Mouse (Mus musculus): ENCODE data around the gene Zfp454. TPM values are rescaled to one million over a fixed set of nuclear protein-coding genes. Genes with fewer than 3 reads are reported as not detected.

The Zfp454 gene
- polyA plus RNA-seq (2015; fragmentation: Nextera tagmentation; extraction: Ambion mirVana): 8.1 and 9.2 TPM in 2 replicates

- 5% methylated on average over 26 of the region's 26 CpGs for WGBS
Observed at GRCm38 (mm10) chr11:50887390-50888128, at the start of gene Zfp454. Gene Zfp454, minus strand, starts transcription at chr11:50887651.

GRCm38 (mm10) chr11:50932040-50932439 lies 44.6 kb upstream of the Zfp454 start:
- no peak overlapping the region for H3K27ac ChIP-seq
- no peak overlapping the region for H3K9ac ChIP-seq
- H3K36me3 ChIP-seq: no peaks in the 10 kb centered on the region
- 87% methylated on average over 1 of the region's 1 CpGs for WGBS
- H3K4me3 ChIP-seq: peak overlapping the region; percentile 79; the same call in 1 of the 2 replicates
- peaks cover 10% of the 10 kb centered on the region for H3K4me1 ChIP-seq
- peak overlapping the region; percentile 94 for H3K4me2 ChIP-seq
- ATAC-seq (ENCODE audit: borderline replicate concordance, extremely low read depth, low FRiP score, low TSS enrichment): no peak; the same call in 1 of the 2 replicates
- no peaks in the 10 kb centered on the region for H3K9me3 ChIP-seq
- H3K27me3 ChIP-seq: peaks cover 4% of the 10 kb centered on the region; the same call in 1 of the 2 replicates

More at GRCm38 (mm10) chr11:50887390-50888128, at the start of gene Zfp454:
- Histone ChIP-seq H3K27ac (peak within 1 kb of the TSS; percentile 75), H3K9ac (peak within 1 kb of the TSS; percentile 58), H3K4me2 (peak within 1 kb of the TSS; percentile 79), H3K27me3 (no peaks in the 10 kb centered on the region), H3K4me1 (peaks cover 9% of the 10 kb centered on the region; the same call in 1 of the 2 replicates), H3K36me3 (peaks cover 11% of the 10 kb centered on the region; the same call in 1 of the 2 replicates), H3K9me3 (no peaks in the 10 kb centered on the region), H3K4me3 (peak within 1 kb of the TSS; percentile 46)
- peak; percentile 91 for ATAC-seq (ENCODE audit: borderline replicate concordance, extremely low read depth, low FRiP score, low TSS enrichment)

GRCm38 (mm10) chr11:50931451-50931866 lies 44.0 kb upstream of the Zfp454 start, which contains the start of gene Zfp354b:
Gene Zfp354b, minus strand, starts transcription at chr11:50931633.
- Histone ChIP-seq H3K4me3 (peak within 1 kb of the TSS; percentile 79), H3K9ac (peak within 1 kb of the TSS; percentile 72), H3K36me3 (no peaks in the 10 kb centered on the region), H3K27ac (peak within 1 kb of the TSS; percentile 56; the same call in 1 of the 2 replicates), H3K27me3 (peaks cover 4% of the 10 kb centered on the region; the same call in 1 of the 2 replicates), H3K9me3 (no peaks in the 10 kb centered on the region), H3K4me1 (peaks cover 10% of the 10 kb centered on the region), H3K4me2 (peak within 1 kb of the TSS; percentile 94)
- peak; percentile 93 for ATAC-seq (ENCODE audit: borderline replicate concordance, extremely low read depth, low FRiP score, low TSS enrichment)
- under 1% methylated on average over 18 of the region's 18 CpGs for WGBS

- Histone ChIP-seq H3K4me3 (peak overlapping the region; percentile 79), H3K9ac (peak overlapping the region; percentile 72), H3K9me3 (no peaks in the 10 kb centered on the region), H3K36me3 (no peaks in the 10 kb centered on the region), H3K4me1 (peaks cover 10% of the 10 kb centered on the region), H3K27me3 (peaks cover 4% of the 10 kb centered on the region; the same call in 1 of the 2 replicates), H3K27ac (peak overlapping the region; percentile 56; the same call in 1 of the 2 replicates), H3K4me2 (peak overlapping the region; percentile 94)
- 0% methylated on average over 16 of the region's 16 CpGs for WGBS
- peak; percentile 48 for ATAC-seq (ENCODE audit: borderline replicate concordance, extremely low read depth, low FRiP score, low TSS enrichment)
Observed at GRCm38 (mm10) chr11:50931021-50931420, 43.6 kb upstream of the Zfp454 start.

- Histone ChIP-seq H3K4me3 (peak overlapping the region; percentile 79), H3K9ac (peak overlapping the region; percentile 72), H3K27ac (no peak overlapping the region), H3K4me1 (peaks cover 10% of the 10 kb centered on the region), H3K27me3 (peaks cover 4% of the 10 kb centered on the region; the same call in 1 of the 2 replicates), H3K9me3 (no peaks in the 10 kb centered on the region), H3K36me3 (no peaks in the 10 kb centered on the region), H3K4me2 (peak overlapping the region; percentile 94)
- 12% methylated on average over 14 of the region's 14 CpGs for WGBS
- no peak for ATAC-seq (ENCODE audit: borderline replicate concordance, extremely low read depth, low FRiP score, low TSS enrichment)
Observed at GRCm38 (mm10) chr11:50930469-50931014, 43.1 kb upstream of the Zfp454 start.

- Histone ChIP-seq H3K27me3 (no peaks in the 10 kb centered on the region), H3K4me3 (peak within 1 kb of the TSS; percentile 71), H3K4me1 (0 out of 2 replicates have a peak, but pooled peaks cover 4% of the 10 kb centered on the region), H3K27ac (peak within 1 kb of the TSS; percentile 59), H3K36me3 (peaks cover 13% of the 10 kb centered on the region), H3K9ac (peak within 1 kb of the TSS; percentile 85), H3K4me2 (peak within 1 kb of the TSS; percentile 60), H3K9me3 (no peaks in the 10 kb centered on the region)
- ATAC-seq (ENCODE audit: borderline replicate concordance, extremely low read depth, low FRiP score, low TSS enrichment): peak; percentile 97
- under 1% methylated on average over 47 of the region's 47 CpGs for WGBS
Observed at GRCm38 (mm10) chr11:50915671-50916320, 28.3 kb upstream of the Zfp454 start, which contains the start of gene Zfp2. Gene Zfp2, minus strand, starts transcription at chr11:50916165.

GRCm38 (mm10) chr11:50914461-50914860 lies 27.0 kb upstream of the Zfp454 start:
- H3K36me3 ChIP-seq: peaks cover 27% of the 10 kb centered on the region
- no peak overlapping the region for H3K27ac ChIP-seq
- no peak overlapping the region for H3K9ac ChIP-seq
- WGBS: 90% methylated on average over 3 of the region's 3 CpGs
- no peak overlapping the region for H3K4me3 ChIP-seq
- no peaks in the 10 kb centered on the region for H3K27me3 ChIP-seq
- H3K4me1 ChIP-seq: 0 out of 2 replicates have a peak, but pooled peaks cover 4% of the 10 kb centered on the region
- H3K9me3 ChIP-seq: no peaks in the 10 kb centered on the region
- H3K4me2 ChIP-seq: no peak overlapping the region
- no peak for ATAC-seq (ENCODE audit: borderline replicate concordance, extremely low read depth, low FRiP score, low TSS enrichment)

GRCm38 (mm10) chr11:50913301-50913700 lies 25.9 kb upstream of the Zfp454 start:
- 67% methylated on average over 1 of the region's 1 CpGs for WGBS
- Histone ChIP-seq H3K9ac (no peak overlapping the region), H3K4me1 (0 out of 2 replicates have a peak, but pooled peaks cover 4% of the 10 kb centered on the region), H3K27ac (no peak overlapping the region), H3K27me3 (no peaks in the 10 kb centered on the region), H3K9me3 (no peaks in the 10 kb centered on the region), H3K4me2 (no peak overlapping the region), H3K4me3 (no peak overlapping the region), H3K36me3 (peaks cover 38% of the 10 kb centered on the region)
- no peak for ATAC-seq (ENCODE audit: borderline replicate concordance, extremely low read depth, low FRiP score, low TSS enrichment)

GRCm38 (mm10) chr11:50908136-50908535 lies 20.7 kb upstream of the Zfp454 start:
- WGBS: 91% methylated on average over 5 of the region's 5 CpGs
- H3K27ac ChIP-seq: no peak overlapping the region
- no peak overlapping the region for H3K4me3 ChIP-seq
- H3K4me2 ChIP-seq: no peak overlapping the region
- no peaks in the 10 kb centered on the region for H3K4me1 ChIP-seq
- no peaks in the 10 kb centered on the region for H3K27me3 ChIP-seq
- H3K36me3 ChIP-seq: peaks cover 86% of the 10 kb centered on the region
- ATAC-seq (ENCODE audit: borderline replicate concordance, extremely low read depth, low FRiP score, low TSS enrichment): no peak
- H3K9ac ChIP-seq: no peak overlapping the region
- peaks cover 7% of the 10 kb centered on the region; the same call in 1 of the 2 replicates for H3K9me3 ChIP-seq

GRCm38 (mm10) chr11:50897359-50897758 lies 9.9 kb upstream of the Zfp454 start:
- Histone ChIP-seq H3K4me3 (no peak overlapping the region), H3K9me3 (peaks cover 38% of the 10 kb centered on the region), H3K27me3 (no peaks in the 10 kb centered on the region), H3K4me1 (no peaks in the 10 kb centered on the region), H3K9ac (no peak overlapping the region), H3K36me3 (peaks cover 32% of the 10 kb centered on the region), H3K27ac (no peak overlapping the region), H3K4me2 (no peak overlapping the region)
- 78% methylated on average over 1 of the region's 1 CpGs for WGBS
- no peak for ATAC-seq (ENCODE audit: borderline replicate concordance, extremely low read depth, low FRiP score, low TSS enrichment)

- no peak overlapping the region for H3K4me2 ChIP-seq
- no peak for ATAC-seq (ENCODE audit: borderline replicate concordance, extremely low read depth, low FRiP score, low TSS enrichment)
- no peaks in the 10 kb centered on the region for H3K36me3 ChIP-seq
- 37% methylated on average over 2 of the region's 2 CpGs for WGBS
- H3K9me3 ChIP-seq: no peaks in the 10 kb centered on the region
- H3K27me3 ChIP-seq: no peaks in the 10 kb centered on the region
- no peak overlapping the region for H3K27ac ChIP-seq
- H3K4me1 ChIP-seq: 0 out of 2 replicates have a peak, but pooled peaks cover 3% of the 10 kb centered on the region
- no peak overlapping the region for H3K9ac ChIP-seq
- H3K4me3 ChIP-seq: no peak overlapping the region
Observed at GRCm38 (mm10) chr11:50892441-50892840, 5.0 kb upstream of the Zfp454 start.
